Comparison of ENCODE assay signal across 31 mouse cellular contexts in the genomic region with DNA sequence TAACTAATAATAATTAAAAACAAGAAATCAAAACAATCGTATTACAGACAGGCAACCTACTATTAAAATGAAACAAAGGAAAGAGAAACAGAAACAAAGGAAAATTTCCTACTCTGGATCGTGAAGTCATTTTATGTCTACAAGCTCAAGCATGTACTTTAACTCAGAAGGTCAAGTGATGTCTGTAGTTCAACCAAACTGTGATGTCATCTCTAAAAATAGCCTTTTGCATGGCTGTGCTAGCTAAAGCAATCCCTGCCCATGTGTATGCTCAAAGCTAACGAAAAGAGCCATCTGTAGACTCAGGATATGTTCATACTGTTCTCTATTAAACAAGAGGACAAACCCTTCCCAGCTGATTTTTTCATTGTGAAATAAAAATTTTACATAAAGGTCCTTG.
"Had no signal": no experiment of that assay in that cellular context is flagged by ENCODE, and none has a peak within 500 bp of the region (broad histone marks: within the 10 kb centered on the region; RNA-seq: fewer than 3 reads in every experiment).

No protein-coding gene starts in this region.

- H3K4me2 ChIP-seq: limb, embryonic 12.5 days; limb, embryonic 13.5 days; limb, embryonic 15.5 days; liver, embryonic 11.5 days; liver, embryonic 12.5 days; liver, embryonic 13.5 days; liver, embryonic 15.5 days; lung, embryonic 14.5 days; lung, embryonic 15.5 days; midbrain, embryonic 11.5 days; midbrain, embryonic 12.5 days; midbrain, embryonic 13.5 days; midbrain, embryonic 15.5 days; neural tube, embryonic 12.5 days had no signal

- H3K36me3 ChIP-seq: limb, embryonic 10.5 days; limb, embryonic 12.5 days; limb, embryonic 13.5 days; limb, embryonic 15.5 days; liver, embryonic 12.5 days; liver, embryonic 13.5 days; liver, embryonic 15.5 days; lung, embryonic 15.5 days; midbrain, embryonic 10.5 days; midbrain, embryonic 12.5 days; midbrain, embryonic 13.5 days; midbrain, embryonic 15.5 days; neural tube, embryonic 12.5 days had no signal

- H3K9me3 ChIP-seq: limb, embryonic 10.5 days; limb, embryonic 12.5 days; limb, embryonic 13.5 days; limb, embryonic 15.5 days; liver, embryonic 12.5 days; liver, embryonic 13.5 days; liver, embryonic 15.5 days; lung, embryonic 15.5 days; midbrain, embryonic 10.5 days; midbrain, embryonic 12.5 days; midbrain, embryonic 13.5 days; midbrain, embryonic 15.5 days; neural tube, embryonic 12.5 days had no signal

- DNase-seq: left cerebral cortex, postnatal 4 days; liver; liver, embryonic 13.5 days; liver, postnatal 0 days; lung, adult 18-20 months; lung, adult 2 months; lung, embryonic 14.5 days; lung, postnatal 10 days; lung, postnatal 14 days; lung, postnatal 36 days; lung, postnatal 4 days; midbrain, embryonic 14.5 days had no signal

- H3K9ac ChIP-seq: limb, embryonic 12.5 days; limb, embryonic 13.5 days; limb, embryonic 15.5 days; liver, embryonic 12.5 days; liver, embryonic 13.5 days; liver, embryonic 14.5 days; liver, embryonic 15.5 days; liver, postnatal 0 days; lung, embryonic 14.5 days; lung, embryonic 15.5 days; midbrain, embryonic 12.5 days; midbrain, embryonic 13.5 days; midbrain, embryonic 15.5 days; neural tube, embryonic 12.5 days had no signal

- ATAC-seq: liver, embryonic 12.5 days; liver, postnatal 0 days; midbrain, embryonic 13.5 days; midbrain, embryonic 15.5 days; midbrain, embryonic 16.5 days had no signal

- H3K27ac ChIP-seq: limb, embryonic 10.5 days; limb, embryonic 12.5 days; limb, embryonic 13.5 days; limb, embryonic 15.5 days; liver, embryonic 12.5 days; liver, embryonic 13.5 days; liver, embryonic 14.5 days; liver, embryonic 15.5 days; lung, embryonic 15.5 days; macrophage; midbrain, embryonic 10.5 days; midbrain, embryonic 12.5 days; midbrain, embryonic 13.5 days; midbrain, embryonic 15.5 days; neural tube, embryonic 12.5 days had no signal

- H3K4me1 ChIP-seq: limb, embryonic 10.5 days; limb, embryonic 12.5 days; limb, embryonic 13.5 days; limb, embryonic 15.5 days; liver, embryonic 12.5 days; liver, embryonic 13.5 days; liver, embryonic 15.5 days; lung, embryonic 15.5 days; megakaryocyte, embryonic 14.5 days; midbrain, embryonic 10.5 days; midbrain, embryonic 12.5 days; midbrain, embryonic 13.5 days; midbrain, embryonic 15.5 days; neural tube, embryonic 12.5 days had no signal

- H3K27me3 ChIP-seq: limb, embryonic 12.5 days; limb, embryonic 13.5 days; limb, embryonic 15.5 days; liver, embryonic 12.5 days; liver, embryonic 13.5 days; liver, embryonic 15.5 days; lung, embryonic 15.5 days; megakaryocyte, embryonic 14.5 days; midbrain, embryonic 12.5 days; midbrain, embryonic 13.5 days; midbrain, embryonic 15.5 days; neural tube, embryonic 12.5 days had no signal

- H3K4me3 ChIP-seq: limb, embryonic 10.5 days; limb, embryonic 12.5 days; limb, embryonic 13.5 days; limb, embryonic 15.5 days; liver, embryonic 12.5 days; liver, embryonic 13.5 days; liver, embryonic 15.5 days; lung, embryonic 15.5 days; megakaryocyte, embryonic 14.5 days; midbrain, embryonic 10.5 days; midbrain, embryonic 12.5 days; midbrain, embryonic 13.5 days; midbrain, embryonic 15.5 days; myocyte; neural tube, embryonic 12.5 days had no signal
